Mouse (Mus musculus): ENCODE measurements around the gene App.

DNA sequence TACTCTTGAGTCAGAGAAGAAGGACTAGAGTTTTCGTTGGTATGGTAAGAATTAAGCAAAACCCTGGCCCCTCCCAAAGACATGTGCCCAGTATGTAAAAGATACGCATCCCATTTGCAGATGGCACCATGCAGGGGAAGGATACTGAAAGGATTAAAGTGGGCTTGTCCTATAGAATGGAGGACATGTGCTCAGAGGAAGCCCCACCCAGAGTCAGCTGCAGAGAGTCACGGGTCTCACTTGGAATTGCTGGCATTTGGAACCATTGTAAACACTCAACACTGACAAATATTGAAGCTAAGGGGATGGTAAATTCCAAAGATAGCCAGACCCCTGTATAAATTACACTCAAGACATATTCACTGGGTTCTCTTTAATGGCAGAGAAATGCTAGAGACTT lies 7.1 kb upstream of the App start:
- TF ChIP-seq CTCF (IDR thresholded peaks at IDR 0.05; ENCODE audit: control insufficient read depth, insufficient read depth, insufficient read length) = no peak
- no peak for TF ChIP-seq CEBPB (IDR thresholded peaks at IDR 0.05; ENCODE audit: low read depth)
- no peak for TF ChIP-seq MAX (IDR thresholded peaks at IDR 0.05)

All from C2C12 (cell line).